Mouse (Mus musculus) adipose tissue, adult 10 weeks (tissue): ENCODE measurements around the gene Ptger3. TPM values are rescaled to one million over a fixed set of nuclear protein-coding genes. Genes with fewer than 3 reads are reported as not detected.

Experiments
- polyA plus RNA-seq: library from polyadenylated mRNA; stranded (reverse); fragments of 350-450 nt; fragmentation: Illumina TruSeq; extraction: RNeasy Lipid Tissue Mini Kit (QIAGEN cat#74804); gene quantifications from one replicate; pipeline ENCODE4 v1.2.3, GENCODE M21; 2014; ENCODE audit warnings: low read depth, low replicate concordance

Gene Ptger3
- 10.2 TPM for polyA plus RNA-seq

GRCm38 (mm10) chr3:157566725-157567565 is at the start of gene Ptger3:
TSS of gene Ptger3 (plus strand) at chr3:157566892.

GRCm38 (mm10) chr3:157533964-157534785 is 32.5 kb upstream of the Ptger3 start, which contains the start of gene Zranb2:
TSS of gene Zranb2 (plus strand) at chr3:157534160.

Other genes with a start within 250 kb of the Ptger3 start
- gene Zranb2, start 32.7 kb upstream of the Ptger3 start, polyA plus RNA-seq, result 63.7 TPM